Mouse (Mus musculus) myocyte (in vitro differentiated cells): ENCODE measurements at regions not wholly inside any gene's neighbourhood (a gene's known extent, or its start where the extent isn't known, plus 50 kb on each side); places are given as distances from the start of the nearest gene placed in this dataset.

Experiments used
- H3K27me3 ChIP-seq: one replicate; pipeline ENCODE4 v1.6.1; 2011; ENCODE audit not compliant: control insufficient read depth, insufficient read depth, insufficient read length
- H3K36me3 ChIP-seq: one replicate; pipeline ENCODE4 v1.6.1; 2011; ENCODE audit not compliant: control insufficient read depth, insufficient read depth
- H3K4me2 ChIP-seq: one replicate; pipeline ENCODE4 v1.6.1; 2011; ENCODE audit warnings: low read depth, control low read depth
- H3K4me3 ChIP-seq: one replicate; pipeline ENCODE4 v1.5.1; 2011; ENCODE audit warnings: mild to moderate bottlenecking, control low read depth, moderate library complexity
- H3K79me2 ChIP-seq: one replicate; pipeline ENCODE4 v1.6.1; 2011; ENCODE audit not compliant: control insufficient read depth, insufficient read depth
- H3ac ChIP-seq: one replicate; pipeline ENCODE4 v1.6.1; 2011; ENCODE audit not compliant: control insufficient read depth, insufficient read length
- CEBPB ChIP-seq: IDR thresholded peaks from 2 replicates; pipeline ENCODE4 v1.6.1; 2011; ENCODE audit warnings: mild to moderate bottlenecking, moderate library complexity; ENCODE audit not compliant: poor library complexity, insufficient read depth, severe bottlenecking
- E2F4 ChIP-seq: IDR thresholded peaks from one replicate; pipeline ENCODE4 v1.6.1; 2011; ENCODE audit warnings: mild to moderate bottlenecking, control low read depth, moderate library complexity; ENCODE audit not compliant: insufficient read depth
- MAX ChIP-seq: IDR thresholded peaks from one replicate; pipeline ENCODE4 v1.6.1; 2011; ENCODE audit warnings: low read depth, mild to moderate bottlenecking, control low read depth
- MYOD1 ChIP-seq, 3 experiments: IDR thresholded peaks; one replicate each; pipeline ENCODE4 v1.6.1; 2011; ENCODE audit warnings: control low read depth in 2 of 3, low read depth in 2 of 3, mild to moderate bottlenecking in 2 of 3, moderate library complexity in 1 of 3; ENCODE audit not compliant: insufficient read length in 2 of 3, control insufficient read depth in 1 of 3
- MYOG ChIP-seq, 3 experiments: IDR thresholded peaks; one replicate each; pipeline ENCODE4 v1.6.1; 2011; ENCODE audit warnings: control low read depth in 2 of 3, low read depth in 2 of 3, mild to moderate bottlenecking in 2 of 3; ENCODE audit not compliant: insufficient read length in 2 of 3, control insufficient read depth in 1 of 3, insufficient read depth in 1 of 3
- POLR2A ChIP-seq: IDR thresholded peaks from one replicate; pipeline ENCODE4 v1.6.1; 2011; ENCODE audit warnings: low read depth, mild to moderate bottlenecking, control low read depth, moderate library complexity; ENCODE audit not compliant: insufficient read length
- POLR2AphosphoS2 ChIP-seq: IDR thresholded peaks from one replicate; pipeline ENCODE4 v1.6.1; 2011; ENCODE audit warnings: low read depth, control low read depth; ENCODE audit not compliant: insufficient read length
- REST ChIP-seq: IDR thresholded peaks from one replicate; pipeline ENCODE4 v1.6.1; 2011; ENCODE audit warnings: mild to moderate bottlenecking, control low read depth, moderate library complexity; ENCODE audit not compliant: insufficient read depth, insufficient read length
- SRF ChIP-seq: IDR thresholded peaks from one replicate; pipeline ENCODE4 v1.6.1; 2011; ENCODE audit warnings: low read depth; ENCODE audit not compliant: control insufficient read depth, insufficient read length
- TCF12 ChIP-seq: IDR thresholded peaks from one replicate; pipeline ENCODE4 v1.6.1; 2011; ENCODE audit warnings: mild to moderate bottlenecking, control low read depth; ENCODE audit not compliant: poor library complexity, insufficient read depth, severe bottlenecking
- TCF3 ChIP-seq: IDR thresholded peaks from one replicate; pipeline ENCODE4 v1.6.1; 2011; ENCODE audit warnings: low read depth, control low read depth; ENCODE audit not compliant: insufficient read length
- USF1 ChIP-seq: IDR thresholded peaks from one replicate; pipeline ENCODE4 v1.6.1; 2011; ENCODE audit warnings: low read depth, mild to moderate bottlenecking, control low read depth, moderate library complexity

DNA sequence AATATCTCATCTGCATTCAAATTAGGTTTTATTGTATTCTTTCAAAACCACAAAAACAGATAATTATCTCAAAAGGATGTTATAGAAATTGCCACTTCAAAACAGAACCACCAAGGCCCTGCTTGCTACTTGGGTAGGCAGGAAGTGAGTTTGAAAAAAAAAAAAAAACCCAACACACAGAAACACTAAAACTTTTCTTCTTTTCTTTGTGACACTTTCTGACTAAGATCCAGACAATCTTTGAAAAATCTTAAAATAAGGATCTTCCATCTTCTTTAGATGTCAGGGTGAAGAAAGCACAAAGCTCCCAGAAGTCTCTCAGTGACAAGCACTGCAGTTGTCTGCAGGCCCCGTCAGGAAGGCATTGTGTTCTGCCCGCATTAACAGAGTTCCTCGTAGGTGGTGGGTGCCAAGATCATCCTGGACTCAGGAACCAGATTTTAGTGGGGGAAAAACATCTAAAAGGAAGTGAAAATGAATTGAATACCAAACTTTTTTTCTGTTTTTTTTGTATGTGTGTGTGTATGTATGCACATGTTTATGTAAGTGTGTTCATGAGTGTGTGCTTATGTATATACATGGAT lies 154.0 kb downstream of the Dusp6 start:
- Histone ChIP-seq H3K27me3 (no peaks in the 10 kb centered on the region), H3ac (no peak overlapping the region), H3K79me2 (no peaks in the 10 kb centered on the region), H3K4me3 (no peak overlapping the region), H3K36me3 (no peaks in the 10 kb centered on the region), H3K4me2 (no peak overlapping the region)
- TF ChIP-seq TCF12 (no peak), REST (no peak), TCF3 (no peak), E2F4 (no peak), MYOD1 (IDR thresholded peaks at IDR 0.05; ENCODE audit: control insufficient read depth in 1 of 3, insufficient read length in 2 of 3, low read depth in 2 of 3) (no peak), CEBPB (no peak), POLR2AphosphoS2 (no peak), SRF (no peak), MAX (no peak), POLR2A (no peak), USF1 (no peak), MYOG (IDR thresholded peaks at IDR 0.05; ENCODE audit: control insufficient read depth in 1 of 3, insufficient read depth in 1 of 3, insufficient read length in 2 of 3, low read depth in 2 of 3) (no peak)

DNA sequence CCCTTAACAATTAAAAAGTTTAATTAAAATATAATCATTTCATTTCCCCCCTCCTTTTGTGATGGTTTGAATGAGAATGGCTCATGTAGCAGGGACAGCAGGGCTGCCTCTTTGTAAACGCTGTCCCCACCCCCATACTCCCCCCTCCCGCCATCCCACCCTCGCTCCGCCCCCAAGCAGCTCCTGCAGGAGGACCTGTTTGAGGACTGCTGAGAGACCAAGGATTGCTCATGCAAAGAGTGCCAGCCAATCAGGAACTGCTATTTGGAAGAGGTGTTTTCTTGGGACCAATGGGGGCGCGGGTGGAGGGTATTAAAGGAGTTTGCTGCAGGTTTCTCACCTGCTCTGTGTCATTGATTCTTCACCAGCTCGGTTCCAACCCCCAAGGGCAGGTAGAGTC lies 154.6 kb downstream of the Dusp6 start:
- no peaks in the 10 kb centered on the region for H3K27me3 ChIP-seq
- no peaks in the 10 kb centered on the region for H3K79me2 ChIP-seq
- no peak overlapping the region for H3K4me3 ChIP-seq
- no peak overlapping the region for H3ac ChIP-seq
- H3K36me3 ChIP-seq, result no peaks in the 10 kb centered on the region
- TF ChIP-seq MYOD1 (IDR thresholded peaks at IDR 0.05; ENCODE audit: control insufficient read depth in 1 of 3, insufficient read length in 2 of 3, low read depth in 2 of 3) (no peak), CEBPB (no peak), SRF (no peak), MYOG (IDR thresholded peaks at IDR 0.05; ENCODE audit: control insufficient read depth in 1 of 3, insufficient read depth in 1 of 3, insufficient read length in 2 of 3, low read depth in 2 of 3) (no peak), USF1 (no peak), TCF12 (no peak), POLR2A (no peak), TCF3 (no peak), REST (no peak), E2F4 (no peak), POLR2AphosphoS2 (no peak), MAX (no peak)
- no peak overlapping the region for H3K4me2 ChIP-seq

DNA sequence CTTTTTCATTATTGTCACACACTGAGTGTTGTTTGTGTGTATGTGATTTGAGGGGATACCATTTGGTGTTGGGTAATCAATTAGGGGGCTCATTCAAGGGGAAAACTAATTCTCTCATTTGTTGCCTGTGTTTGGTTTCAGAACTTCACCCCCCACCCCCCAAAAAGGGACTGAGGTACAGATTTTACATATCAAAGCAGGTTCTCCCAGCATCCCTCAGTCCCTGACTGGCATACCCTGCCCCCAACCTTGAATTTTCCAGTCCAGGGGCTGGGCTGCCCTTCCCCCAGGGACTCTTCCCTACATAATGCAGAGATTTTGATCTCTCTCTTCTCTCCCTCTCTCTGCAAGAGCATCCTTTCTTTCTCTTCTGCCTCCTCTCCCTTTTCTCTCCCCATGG lies 155.5 kb downstream of the Dusp6 start:
- no peaks in the 10 kb centered on the region for H3K36me3 ChIP-seq
- H3ac ChIP-seq, result no peak overlapping the region
- no peaks in the 10 kb centered on the region for H3K79me2 ChIP-seq
- no peak overlapping the region for H3K4me3 ChIP-seq
- TF ChIP-seq CEBPB, result no peak
- TF ChIP-seq SRF, result no peak
- TF ChIP-seq POLR2A, result no peak
- TF ChIP-seq E2F4, result no peak
- no peak for TF ChIP-seq TCF3
- no peak for TF ChIP-seq POLR2AphosphoS2
- no peak for TF ChIP-seq MYOD1 (IDR thresholded peaks at IDR 0.05; ENCODE audit: control insufficient read depth in 1 of 3, insufficient read length in 2 of 3, low read depth in 2 of 3)
- no peak for TF ChIP-seq MAX
- TF ChIP-seq REST, result no peak
- no peak for TF ChIP-seq MYOG (IDR thresholded peaks at IDR 0.05; ENCODE audit: control insufficient read depth in 1 of 3, insufficient read depth in 1 of 3, insufficient read length in 2 of 3, low read depth in 2 of 3)
- TF ChIP-seq USF1, result no peak
- no peak for TF ChIP-seq TCF12
- no peak overlapping the region for H3K4me2 ChIP-seq
- no peaks in the 10 kb centered on the region for H3K27me3 ChIP-seq

DNA sequence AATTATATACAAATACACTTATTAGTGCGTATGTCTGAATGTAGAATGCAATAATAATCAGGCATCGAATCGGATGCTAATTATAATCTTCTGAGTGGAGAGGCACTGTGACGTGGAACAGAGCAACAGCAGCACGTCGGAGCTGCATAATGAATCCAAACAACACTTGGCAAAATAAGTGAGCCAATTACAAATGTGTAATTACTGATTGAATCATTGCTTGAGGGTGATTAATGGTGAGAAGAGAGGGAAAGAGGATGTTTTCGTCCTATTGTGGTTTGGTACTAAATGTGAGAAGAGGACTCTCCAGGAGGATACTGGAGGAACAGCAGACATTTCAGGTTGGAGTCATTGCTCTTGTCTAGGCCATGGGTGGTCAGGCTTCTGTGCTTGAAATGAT lies 156.5 kb downstream of the Dusp6 start:
- H3K4me2 ChIP-seq, result no peak overlapping the region
- TF ChIP-seq MYOG (IDR thresholded peaks at IDR 0.05; ENCODE audit: control insufficient read depth in 1 of 3, insufficient read depth in 1 of 3, insufficient read length in 2 of 3, low read depth in 2 of 3) (no peak), MYOD1 (IDR thresholded peaks at IDR 0.05; ENCODE audit: control insufficient read depth in 1 of 3, insufficient read length in 2 of 3, low read depth in 2 of 3) (no peak), CEBPB (no peak), TCF12 (no peak), REST (no peak)
- H3K36me3 ChIP-seq, result no peaks in the 10 kb centered on the region
- no peaks in the 10 kb centered on the region for H3K27me3 ChIP-seq
- no peak overlapping the region for H3ac ChIP-seq
- no peaks in the 10 kb centered on the region for H3K79me2 ChIP-seq
- no peak overlapping the region for H3K4me3 ChIP-seq

DNA sequence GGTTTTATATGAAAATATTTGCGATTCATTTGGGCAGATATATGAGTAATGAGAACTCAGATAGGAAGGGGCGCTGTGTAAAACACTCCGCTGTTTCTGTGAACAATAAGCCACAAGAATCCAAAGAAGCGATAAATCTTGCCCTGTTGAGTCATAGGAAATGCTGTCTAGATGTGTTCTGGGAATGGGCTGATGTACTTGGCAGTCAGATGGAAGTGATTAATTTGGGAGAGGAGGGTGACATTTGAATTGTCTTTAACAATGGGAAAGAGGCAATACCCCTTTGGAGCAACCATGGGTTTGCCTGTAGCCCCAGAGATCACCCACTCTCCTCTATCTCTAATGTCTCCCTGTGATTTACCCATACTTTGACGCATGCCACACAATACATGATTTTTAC lies 160.4 kb downstream of the Dusp6 start:
- TF ChIP-seq TCF12 (no peak), REST (no peak), POLR2A (no peak), SRF (no peak), MYOD1 (IDR thresholded peaks at IDR 0.05; ENCODE audit: control insufficient read depth in 1 of 3, insufficient read length in 2 of 3, low read depth in 2 of 3) (no peak), E2F4 (no peak), TCF3 (no peak), POLR2AphosphoS2 (no peak), MYOG (IDR thresholded peaks at IDR 0.05; ENCODE audit: control insufficient read depth in 1 of 3, insufficient read depth in 1 of 3, insufficient read length in 2 of 3, low read depth in 2 of 3) (no peak), MAX (no peak), CEBPB (no peak), USF1 (no peak)
- no peak overlapping the region for H3K4me2 ChIP-seq
- no peaks in the 10 kb centered on the region for H3K36me3 ChIP-seq
- no peak overlapping the region for H3K4me3 ChIP-seq
- no peaks in the 10 kb centered on the region for H3K27me3 ChIP-seq
- no peaks in the 10 kb centered on the region for H3K79me2 ChIP-seq
- H3ac ChIP-seq, result no peak overlapping the region
